Mouse (Mus musculus): ENCODE measurements around the gene Triap1. TPM values are rescaled to one million over a fixed set of nuclear protein-coding genes. Genes with fewer than 3 reads are reported as not detected.
"Not testable (repeated sequence)": the region's sequence is repeated elsewhere in the genome, so short reads cannot be mapped to it uniquely, and the experiment has no call there.

Gene Triap1
- polyA plus RNA-seq (2012; rRNA removed): 47.5 and 63.9 TPM in 2 replicates

GRCm38 (mm10) chr5:115340577-115341313 is at the start of gene Triap1, which contains the start of gene Gatc:
TSS of gene Triap1 (plus strand) at chr5:115341225.
TSS of gene Gatc (minus strand) at chr5:115341178.
- peak; percentile 90 for DNase-seq (ENCODE audit: low spot score)

- DNase-seq (ENCODE audit: low spot score): no peak
Observed at GRCm38 (mm10) chr5:115294173-115294572, 46.9 kb upstream of the Triap1 start.

GRCm38 (mm10) chr5:115296347-115296746 is 44.7 kb upstream of the Triap1 start:
- no peak for DNase-seq (ENCODE audit: low spot score)

GRCm38 (mm10) chr5:115300035-115300744 is 40.8 kb upstream of the Triap1 start:
- DNase-seq (ENCODE audit: low spot score): no peak

- peak; percentile 99 for DNase-seq (ENCODE audit: low spot score)
Observed at GRCm38 (mm10) chr5:115300792-115301614, 40.0 kb upstream of the Triap1 start, which contains the start of gene Dynll1. TSS of gene Dynll1 (minus strand) at chr5:115300999.

- no peak for DNase-seq (ENCODE audit: low spot score)
Observed at GRCm38 (mm10) chr5:115301615-115302014, 39.4 kb upstream of the Triap1 start.

GRCm38 (mm10) chr5:115302190-115302589 is 38.8 kb upstream of the Triap1 start:
- DNase-seq (ENCODE audit: low spot score): not testable (repeated sequence)

- DNase-seq (ENCODE audit: low spot score): no peak
Observed at GRCm38 (mm10) chr5:115312354-115312753, 28.7 kb upstream of the Triap1 start.

GRCm38 (mm10) chr5:115312816-115313667 is 28.0 kb upstream of the Triap1 start:
- DNase-seq (ENCODE audit: low spot score): no peak

GRCm38 (mm10) chr5:115313668-115313943 is 27.4 kb upstream of the Triap1 start:
- no peak for DNase-seq (ENCODE audit: low spot score)

- DNase-seq (ENCODE audit: low spot score): no peak
Observed at GRCm38 (mm10) chr5:115316968-115317644, 23.9 kb upstream of the Triap1 start.

GRCm38 (mm10) chr5:115317645-115318328 is 23.2 kb upstream of the Triap1 start:
- no peak for DNase-seq (ENCODE audit: low spot score)

GRCm38 (mm10) chr5:115319004-115319940 is 21.8 kb upstream of the Triap1 start:
- peak; percentile 55 for DNase-seq (ENCODE audit: low spot score)

- no peak for DNase-seq (ENCODE audit: low spot score)
Observed at GRCm38 (mm10) chr5:115326256-115326831, 14.7 kb upstream of the Triap1 start.

GRCm38 (mm10) chr5:115326875-115327609 is 14.0 kb upstream of the Triap1 start, which contains the start of gene Srsf9:
TSS of gene Srsf9 (plus strand) at chr5:115327177.
- DNase-seq (ENCODE audit: low spot score): peak; percentile 94

- DNase-seq (ENCODE audit: low spot score): no peak
Observed at GRCm38 (mm10) chr5:115327610-115328548, 13.1 kb upstream of the Triap1 start.

GRCm38 (mm10) chr5:115330955-115331354 is 10.1 kb upstream of the Triap1 start:
- DNase-seq (ENCODE audit: low spot score): no peak

All from urinary bladder, adult 2 months (tissue).